Mouse (Mus musculus) mature B cell (primary cell): ENCODE measurements around the gene Picalm.
"Not testable (repeated sequence)": the region's sequence is repeated elsewhere in the genome, so short reads cannot be mapped to it uniquely, and the experiment has no call there.

Experiments used
- in situ Hi-C: fragments of 300-500 bp; cut with MboI; formaldehyde crosslinking; loops from 2 replicates; pipeline ENCODE4 v1.14.3; 2019

Picalm gene

DNA sequence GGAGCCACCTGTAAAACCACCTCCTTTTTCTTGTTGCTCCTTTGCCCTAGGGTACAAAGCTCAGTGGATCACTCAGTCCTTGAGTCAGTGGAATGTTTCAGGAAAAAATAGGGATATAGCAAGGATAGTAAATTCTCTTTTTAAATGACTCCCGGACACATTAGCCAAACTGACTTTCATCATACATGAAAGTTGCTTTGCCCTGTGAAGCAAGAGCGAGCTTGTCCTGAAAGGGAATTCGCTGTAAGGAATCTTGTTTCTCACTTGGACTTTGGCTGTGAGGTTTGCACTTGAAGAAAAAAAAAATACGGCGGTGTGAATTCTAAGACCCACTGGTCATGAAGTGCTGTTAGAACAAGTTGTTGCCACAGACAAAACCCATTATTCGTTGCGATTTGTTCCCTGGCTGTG lies 1.8 kb downstream of the Picalm start:
- in situ Hi-C loops: no loop called here

DNA sequence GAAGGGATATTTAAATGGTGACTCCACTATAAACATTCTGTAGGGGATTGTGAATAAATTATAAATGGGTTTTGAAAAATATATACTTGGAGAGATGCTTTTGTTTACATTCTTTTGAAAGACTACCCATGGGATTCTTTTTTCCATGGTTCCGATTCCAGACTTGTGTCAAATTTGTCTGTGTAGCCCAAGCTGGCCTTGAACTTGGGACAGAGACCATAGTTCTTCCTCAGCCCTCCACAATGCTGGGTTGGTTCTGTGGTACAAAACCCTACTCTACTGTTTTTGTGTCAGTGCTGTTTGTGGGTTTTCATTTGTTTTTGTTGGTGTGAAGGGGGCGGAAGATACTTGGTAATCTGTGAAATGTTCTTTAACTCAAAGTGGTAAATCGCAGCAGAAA lies 2.3 kb downstream of the Picalm start:
- in situ Hi-C loops: no loop called here

DNA sequence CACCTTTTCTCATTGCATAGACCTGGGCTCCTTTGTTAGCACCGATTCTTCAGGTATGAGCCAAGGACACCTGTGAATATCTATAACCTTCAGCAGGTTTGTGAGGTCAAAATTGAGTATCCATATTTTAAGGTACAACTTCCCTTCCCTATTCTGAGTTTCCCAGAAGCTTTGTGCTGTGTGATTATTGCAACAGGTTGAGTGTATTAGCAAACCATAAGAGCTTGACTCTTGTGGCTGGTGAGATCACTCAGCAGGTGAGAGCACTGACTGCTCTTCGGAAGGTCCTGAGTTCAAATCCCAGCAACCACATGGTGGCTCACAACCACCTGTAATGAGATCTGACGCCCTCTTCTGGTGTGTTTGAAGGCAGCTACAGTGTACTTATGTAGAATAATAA lies 6.7 kb downstream of the Picalm start:
- in situ Hi-C loops: no loop called here

- in situ Hi-C loops: no loop called here
Observed at GRCm38 (mm10) chr7:90138359-90138758, 8.3 kb downstream of the Picalm start.

- in situ Hi-C loops: no loop called here
Observed at GRCm38 (mm10) chr7:90140290-90140689, 10.3 kb downstream of the Picalm start.

GRCm38 (mm10) chr7:90144275-90144674 lies 14.3 kb downstream of the Picalm start:
- in situ Hi-C loops: no loop called here

DNA sequence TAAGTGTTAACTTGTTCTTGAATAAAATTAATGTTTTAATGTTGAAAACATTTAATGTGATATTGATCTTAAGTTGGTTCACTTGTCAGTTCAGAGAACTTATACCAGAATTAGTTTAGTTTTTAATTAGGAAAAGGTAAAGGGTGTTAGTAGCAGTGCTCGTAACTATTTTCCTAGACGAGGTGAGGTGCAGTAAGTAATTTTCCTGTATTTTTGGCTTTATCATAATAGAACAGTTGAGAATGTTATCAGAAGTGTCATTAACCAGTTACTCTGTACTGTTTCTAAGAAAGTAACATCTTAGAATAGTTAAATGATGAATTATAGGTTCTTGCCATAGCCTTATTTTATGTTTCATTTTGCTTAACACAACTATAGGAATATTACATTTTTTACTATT lies 15.0 kb downstream of the Picalm start:
- in situ Hi-C loops: no loop called here

GRCm38 (mm10) chr7:90145376-90145775 lies 15.4 kb downstream of the Picalm start:
- in situ Hi-C loops: no loop called here

GRCm38 (mm10) chr7:90145897-90146296 lies 15.9 kb downstream of the Picalm start:
- in situ Hi-C loops: no loop called here

DNA sequence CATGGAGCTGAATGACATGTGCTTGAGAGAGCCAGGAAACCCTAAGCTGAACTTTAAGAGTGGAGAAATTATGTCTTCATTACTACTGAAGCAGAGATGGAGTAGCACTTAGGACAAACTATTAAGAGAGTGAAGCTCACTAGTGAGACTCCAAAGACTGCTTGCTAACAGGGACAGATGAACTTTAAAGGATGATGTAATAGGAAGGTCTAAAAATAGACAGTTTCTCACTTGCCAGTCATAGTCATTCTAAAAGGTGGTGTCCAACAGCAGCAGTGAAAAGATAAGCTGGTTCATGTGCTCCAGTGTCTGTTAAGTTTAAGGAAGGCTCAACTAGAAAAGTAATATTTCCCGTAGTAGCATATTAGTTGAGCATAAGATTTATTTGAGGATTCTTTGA lies 16.3 kb downstream of the Picalm start:
- in situ Hi-C loops: no loop called here

DNA sequence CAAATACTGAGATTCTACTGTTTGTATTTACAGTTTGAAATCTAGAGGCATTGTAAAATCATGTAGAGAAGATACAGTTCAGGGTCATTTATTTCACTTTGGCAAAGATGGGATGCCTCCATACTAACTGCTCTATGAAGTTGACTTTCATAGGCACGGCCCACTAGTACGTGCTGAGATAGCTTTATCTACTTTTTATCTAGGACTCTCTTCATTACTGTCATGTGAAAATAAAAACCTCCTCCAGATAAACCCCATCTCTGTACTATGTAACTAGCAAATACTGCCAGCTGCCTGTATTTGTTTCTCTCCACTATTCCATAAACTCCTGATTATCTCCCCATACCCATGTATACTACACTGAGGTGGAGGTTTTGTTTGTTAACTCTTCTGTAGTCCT lies 18.0 kb downstream of the Picalm start:
- in situ Hi-C loops: no loop called here

GRCm38 (mm10) chr7:90148516-90148915 lies 18.5 kb downstream of the Picalm start:
- in situ Hi-C loops: no loop called here

GRCm38 (mm10) chr7:90150311-90150710 lies 20.3 kb downstream of the Picalm start:
- in situ Hi-C loops: no loop called here

DNA sequence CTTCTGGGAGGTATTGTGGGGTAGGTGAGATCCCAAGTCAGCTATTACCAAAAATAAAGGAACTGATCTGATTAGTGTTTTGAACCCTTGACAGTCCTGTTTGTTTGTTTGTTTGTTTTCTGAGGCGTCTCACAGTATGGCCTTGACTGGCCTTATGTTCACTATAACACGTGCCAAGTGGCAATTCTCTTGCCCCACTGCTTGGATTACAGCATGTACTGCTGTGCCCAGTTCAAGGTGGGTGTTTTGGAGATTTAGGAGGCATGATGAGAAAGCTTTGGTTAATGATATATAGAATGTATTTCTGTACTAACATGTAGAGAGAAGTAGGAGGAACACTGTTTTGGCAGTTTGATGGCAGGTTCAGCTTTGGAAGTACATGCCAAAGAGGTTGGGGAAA lies 28.0 kb downstream of the Picalm start:
- in situ Hi-C loops: no loop called here

GRCm38 (mm10) chr7:90160598-90160997 lies 30.6 kb downstream of the Picalm start:
- in situ Hi-C loops: no loop called here

- in situ Hi-C loops: no loop called here
Observed at GRCm38 (mm10) chr7:90164276-90164675, 34.3 kb downstream of the Picalm start.

DNA sequence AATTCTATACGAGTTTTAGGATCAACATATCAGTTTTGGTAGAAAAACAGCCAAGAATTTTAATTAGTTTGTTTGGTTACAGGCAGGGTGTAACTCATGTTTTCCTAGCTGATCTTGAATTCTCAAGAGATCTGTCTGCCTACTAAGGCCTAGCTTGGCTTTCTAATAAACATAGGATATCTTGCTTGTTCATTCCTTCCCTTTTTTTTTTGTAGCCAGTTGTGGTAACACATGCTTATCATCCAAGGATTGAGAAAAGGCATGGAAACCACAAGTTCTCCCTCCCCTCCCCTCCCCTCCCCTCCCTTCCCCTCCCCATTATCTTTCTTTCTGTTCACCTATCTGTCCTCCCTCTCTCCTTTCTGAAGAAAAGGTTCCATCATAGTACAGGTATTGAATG lies 36.0 kb downstream of the Picalm start:
- in situ Hi-C loops: no loop called here

GRCm38 (mm10) chr7:90167777-90168176 lies 37.8 kb downstream of the Picalm start:
- in situ Hi-C loops: not testable (repeated sequence)

- in situ Hi-C loops: no loop called here
Observed at GRCm38 (mm10) chr7:90173778-90174177, 43.8 kb downstream of the Picalm start.

- in situ Hi-C loops: no loop called here
Observed at GRCm38 (mm10) chr7:90175576-90175975, 45.6 kb downstream of the Picalm start.

GRCm38 (mm10) chr7:90180635-90181034 lies 50.6 kb downstream of the Picalm start:
- in situ Hi-C loops: no loop called here

GRCm38 (mm10) chr7:90200251-90200650 lies 70.2 kb downstream of the Picalm start:
- in situ Hi-C loops: no loop called here

DNA sequence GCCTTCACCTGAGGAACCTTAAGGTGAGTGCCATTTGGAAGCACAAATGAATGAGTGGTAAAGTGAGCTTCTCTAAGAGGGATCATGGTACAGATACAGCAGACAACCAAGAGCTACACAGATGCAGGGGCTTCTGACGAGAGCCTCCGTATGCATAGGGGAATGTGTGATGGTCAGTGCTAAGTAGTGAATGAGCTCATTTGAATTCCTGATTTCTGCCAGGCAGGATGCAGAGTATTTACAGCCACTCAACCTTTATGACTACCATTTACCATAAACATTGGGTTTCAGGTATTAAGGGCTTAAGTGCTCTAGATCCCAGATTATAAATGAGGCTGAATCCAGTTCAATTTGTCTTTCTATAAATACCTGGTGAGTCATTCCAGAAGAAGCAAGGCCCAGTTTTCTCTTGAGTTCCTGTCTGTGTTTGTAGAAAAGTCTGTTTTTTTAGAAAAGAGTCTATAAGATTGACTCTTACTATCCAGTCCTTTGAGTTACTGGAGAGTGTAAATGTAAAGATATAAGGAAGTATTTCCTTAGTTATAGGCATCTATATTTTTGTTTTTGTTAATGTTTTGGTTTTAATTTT lies 72.0 kb downstream of the Picalm start:
- in situ Hi-C loops: no loop called here

DNA sequence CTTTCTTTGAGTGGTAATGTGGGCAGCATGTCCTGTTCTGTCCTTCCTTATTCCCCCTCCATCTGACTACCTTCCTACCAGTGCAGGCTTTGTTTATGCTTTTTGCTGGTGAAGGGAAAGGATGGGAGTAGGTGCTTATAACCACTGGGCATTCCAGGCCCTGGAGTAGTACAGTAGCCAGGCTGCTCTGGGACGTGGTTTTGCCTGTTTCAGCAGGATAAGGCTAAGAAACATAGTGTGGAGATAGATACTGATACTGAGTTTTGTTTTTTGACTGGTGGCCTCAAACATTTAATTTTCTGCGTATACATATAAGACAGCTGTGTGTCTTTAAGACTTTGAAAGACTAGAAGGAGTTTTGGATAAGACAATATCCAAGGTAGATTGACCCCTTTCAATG lies 73.9 kb downstream of the Picalm start:
- in situ Hi-C loops: no loop called here

DNA sequence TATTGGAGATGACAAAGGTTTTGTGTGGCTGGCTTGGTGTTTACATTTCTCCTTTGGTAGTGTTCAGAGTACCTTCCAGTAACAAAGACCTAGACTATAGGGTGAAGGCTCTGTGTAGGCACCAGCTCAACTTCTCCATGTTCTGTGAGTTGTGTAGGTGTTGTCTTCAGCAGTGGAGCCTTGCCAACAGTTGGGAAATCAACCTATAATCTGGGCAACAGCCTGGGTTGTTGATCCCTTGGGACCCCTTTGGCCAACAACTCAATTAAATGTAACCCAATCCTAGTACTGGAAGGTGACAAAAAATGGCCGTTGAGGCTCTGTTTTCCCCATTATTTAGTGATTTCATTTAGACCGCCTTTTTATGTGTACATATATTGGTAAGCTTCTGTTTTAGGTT lies 80.1 kb downstream of the Picalm start:
- in situ Hi-C loops: no loop called here
